ENCODE assay signal across 8 mouse cellular contexts in genomic region chr7:73614840-73615555, GRCm38 (mm10).
DNase-seq lines count a peak whose midpoint lies in the region; ATAC-seq and TF ChIP-seq lines count a peak whose summit lies in the region.

No protein-coding gene starts in this region.

- H3K4me1 ChIP-seq in heart, embryonic 12.5 days (replicated peaks), result peaks cover 14% of the 10 kb centered on the region
- H3K4me1 ChIP-seq in neural tube, embryonic 13.5 days (replicated peaks), result peaks cover 36% of the 10 kb centered on the region
- H3K4me1 ChIP-seq in intestine, postnatal 0 days (replicated peaks; ENCODE audit: control insufficient read depth, insufficient read depth, low read length), result peaks cover 6% of the 10 kb centered on the region

- 68% methylated on average over 8 of the region's 8 CpGs for WGBS in heart, embryonic 12.5 days
- 72% methylated on average over 8 of the region's 8 CpGs for WGBS in neural tube, embryonic 13.5 days
- 75% methylated on average over 8 of the region's 8 CpGs for WGBS in intestine, postnatal 0 days

- no peak for ATAC-seq in heart, embryonic 12.5 days (ENCODE audit: insufficient number of reproducible peaks, low FRiP score)
- no peak for ATAC-seq in neural tube, embryonic 13.5 days (ENCODE audit: low read depth)
- ATAC-seq in intestine, postnatal 0 days, result no peak
- no peak for ATAC-seq in erythroid progenitor cell, adult 5-6 weeks (replicated peaks; ENCODE audit: low FRiP score, poor library complexity, severe bottlenecking)

- no peak overlapping the region for H3K4me3 ChIP-seq in heart, embryonic 12.5 days
- H3K4me3 ChIP-seq in neural tube, embryonic 13.5 days, result no peak overlapping the region
- no peak overlapping the region for H3K4me3 ChIP-seq in intestine, postnatal 0 days (ENCODE audit: low read depth, low read length)

- H3K36me3 ChIP-seq in heart, embryonic 12.5 days, result no peaks in the 10 kb centered on the region
- H3K36me3 ChIP-seq in neural tube, embryonic 13.5 days, result no peaks in the 10 kb centered on the region
- H3K36me3 ChIP-seq in intestine, postnatal 0 days (ENCODE audit: control insufficient read depth, insufficient read depth), result no peaks in the 10 kb centered on the region

- H3K9ac ChIP-seq in heart, embryonic 12.5 days, result no peak overlapping the region
- peak overlapping the region; percentile 2; the same call in 1 of the 2 replicates for H3K9ac ChIP-seq in neural tube, embryonic 13.5 days
- H3K9ac ChIP-seq in intestine, postnatal 0 days (ENCODE audit: low read depth, low read length), result no peak overlapping the region

- no peaks in the 10 kb centered on the region for H3K27me3 ChIP-seq in heart, embryonic 12.5 days (replicated peaks)
- no peaks in the 10 kb centered on the region for H3K27me3 ChIP-seq in neural tube, embryonic 13.5 days
- no peaks in the 10 kb centered on the region for H3K27me3 ChIP-seq in intestine, postnatal 0 days (replicated peaks; ENCODE audit: control insufficient read depth, insufficient read depth, low read length)

- H3K27ac ChIP-seq in heart, embryonic 12.5 days (ENCODE audit: poor library complexity, severe bottlenecking), result 0 out of 2 replicates have a peak overlapping the region, but pooled peaks have one; percentile 11
- peak overlapping the region; percentile 29; the same call in 1 of the 2 replicates for H3K27ac ChIP-seq in neural tube, embryonic 13.5 days (replicated peaks)
- peak overlapping the region; percentile 41; the same call in 1 of the 2 replicates for H3K27ac ChIP-seq in intestine, postnatal 0 days (ENCODE audit: low read depth, low read length)

- H3K9me3 ChIP-seq in heart, embryonic 12.5 days (replicated peaks), result no peaks in the 10 kb centered on the region
- H3K9me3 ChIP-seq in neural tube, embryonic 13.5 days, result no peaks in the 10 kb centered on the region
- no peaks in the 10 kb centered on the region for H3K9me3 ChIP-seq in intestine, postnatal 0 days (ENCODE audit: control insufficient read depth)

- H3K4me2 ChIP-seq in heart, embryonic 12.5 days, result no peak overlapping the region
- H3K4me2 ChIP-seq in neural tube, embryonic 13.5 days, result no peak overlapping the region
- 0 out of 2 replicates have a peak overlapping the region, but pooled peaks have one; percentile 13 for H3K4me2 ChIP-seq in intestine, postnatal 0 days (replicated peaks; ENCODE audit: low read depth)

- no peak for DNase-seq in heart, postnatal 4 days
- no peak for DNase-seq in neural tube, embryonic 10.5 days (ENCODE audit: extremely low spot score, low spot score)
- no peak for DNase-seq in retina, postnatal 1 day
- no peak for DNase-seq in cerebellum, adult 9-11 months

- no peak for TF ChIP-seq CTCF in intestine, postnatal 0 days (IDR thresholded peaks at IDR 0.05; ENCODE audit: low read depth)
